Mouse (Mus musculus): Measurements from ENCODE around the gene Gapt.

The Gapt gene

GRCm38 (mm10) chr13:110346707-110347106, 10.3 kb downstream of the Gapt start:
- no peak for DNase-seq (ENCODE audit: low spot score in 2 of 2)

DNA sequence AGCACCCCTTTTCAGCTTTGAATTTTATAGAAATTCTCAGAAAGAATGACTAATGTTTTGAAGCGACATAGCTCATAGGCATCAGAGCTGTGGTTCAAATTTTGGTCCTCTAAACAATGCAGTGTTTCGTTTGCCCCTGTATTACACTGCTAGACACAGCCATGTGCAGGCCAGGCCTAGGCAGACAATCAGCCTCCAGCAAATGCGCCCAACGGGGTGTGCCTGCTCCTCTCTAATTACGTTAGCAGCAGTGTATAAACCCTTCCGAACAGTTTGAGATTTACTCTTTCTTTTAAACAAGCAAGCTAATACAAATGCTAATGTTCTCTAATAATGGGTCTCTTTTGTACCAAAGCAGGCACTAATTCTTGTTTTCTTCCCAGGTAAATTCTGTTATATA, 14.4 kb downstream of the Gapt start:
- DNase-seq (ENCODE audit: low spot score in 2 of 2), result no peak

- no peak for DNase-seq (ENCODE audit: low spot score in 2 of 2)
Observed at GRCm38 (mm10) chr13:110332958-110333597, 23.9 kb downstream of the Gapt start.

DNA sequence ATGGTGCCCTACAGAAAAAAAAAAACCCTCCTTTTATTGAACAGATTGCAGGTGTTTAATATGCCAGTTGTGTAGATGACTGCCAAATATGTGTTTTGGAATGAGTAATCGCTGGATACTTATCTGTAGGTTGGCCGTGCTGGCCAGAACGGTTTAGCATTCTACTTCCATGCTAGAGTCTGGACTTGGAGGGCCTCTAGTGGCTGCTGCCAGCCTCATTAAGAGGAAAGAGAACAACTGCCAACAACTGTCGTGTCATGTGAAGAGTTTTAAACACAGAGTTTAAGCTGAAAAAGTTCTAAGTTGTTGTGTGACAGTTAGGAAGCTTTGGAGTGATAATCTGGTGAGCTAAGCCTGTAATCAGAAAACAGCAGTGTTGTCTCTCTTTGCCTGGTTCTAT, 38.3 kb downstream of the Gapt start:
- DNase-seq (ENCODE audit: low spot score in 2 of 2), result peak; percentile 6

- DNase-seq (ENCODE audit: low spot score in 2 of 2), result no peak
Observed at GRCm38 (mm10) chr13:110307188-110307587, 49.8 kb downstream of the Gapt start.

Measured in frontal cortex, postnatal 25 days (tissue).